ENCODE assay signal across 13 mouse cellular contexts in genomic region chr11:94423855-94424254, GRCm38 (mm10). TPM values are rescaled to one million over a fixed set of nuclear protein-coding genes. Genes with fewer than 3 reads are reported as not detected.
DNase-seq lines count a peak whose midpoint lies in the region; ATAC-seq and TF ChIP-seq lines count a peak whose summit lies in the region.
"Had no signal": no experiment of that assay in that cellular context is flagged by ENCODE, and none has a peak within 500 bp of the region (broad histone marks: within the 10 kb centered on the region; RNA-seq: fewer than 3 reads in every experiment).

No protein-coding gene starts in this region.

- no peak overlapping the region for H3K4me3 ChIP-seq in forebrain, postnatal 0 days (ENCODE audit: low read depth, low read length)
- H3K4me3 ChIP-seq in forebrain, embryonic 16.5 days (replicated peaks; ENCODE audit: low read length): no peak overlapping the region
- no peak overlapping the region for H3K4me3 ChIP-seq in neural tube, embryonic 14.5 days (ENCODE audit: low read depth, low read length)
- H3K4me3 ChIP-seq in neural tube, embryonic 15.5 days (replicated peaks): no peak overlapping the region
- H3K4me3 ChIP-seq in embryonic facial prominence, embryonic 13.5 days: no peak overlapping the region
- H3K4me3 ChIP-seq: heart, embryonic 15.5 days; limb, embryonic 15.5 days; lung, embryonic 15.5 days; neural tube, embryonic 12.5 days had no signal

- 55% methylated on average over 5 of the region's 5 CpGs for WGBS in forebrain, postnatal 0 days
- WGBS in forebrain, embryonic 16.5 days: 52% methylated on average over 5 of the region's 5 CpGs
- 52% methylated on average over 5 of the region's 5 CpGs for WGBS in neural tube, embryonic 14.5 days
- WGBS in neural tube, embryonic 15.5 days: 53% methylated on average over 5 of the region's 5 CpGs
- 70% methylated on average over 5 of the region's 5 CpGs for WGBS in embryonic facial prominence, embryonic 13.5 days

- no peak overlapping the region for H3K9ac ChIP-seq in forebrain, postnatal 0 days
- no peak overlapping the region for H3K9ac ChIP-seq in forebrain, embryonic 16.5 days (replicated peaks; ENCODE audit: low read depth, low read length)
- H3K9ac ChIP-seq in neural tube, embryonic 14.5 days (replicated peaks; ENCODE audit: low read depth, low read length): no peak overlapping the region
- H3K9ac ChIP-seq in neural tube, embryonic 15.5 days (replicated peaks): no peak overlapping the region
- H3K9ac ChIP-seq in embryonic facial prominence, embryonic 13.5 days: 0 out of 2 replicates have a peak overlapping the region, but pooled peaks have one; percentile 16
- H3K9ac ChIP-seq: heart, embryonic 15.5 days; limb, embryonic 15.5 days; lung, embryonic 15.5 days; neural tube, embryonic 12.5 days had no signal

- no peak for TF ChIP-seq CTCF in forebrain, postnatal 0 days (IDR thresholded peaks at IDR 0.05; ENCODE audit: low read depth)

- no peaks in the 10 kb centered on the region for H3K27me3 ChIP-seq in forebrain, postnatal 0 days (ENCODE audit: insufficient read depth, low read length)
- H3K27me3 ChIP-seq in forebrain, embryonic 16.5 days (replicated peaks; ENCODE audit: control insufficient read depth, insufficient read depth, low read length): no peaks in the 10 kb centered on the region
- no peaks in the 10 kb centered on the region for H3K27me3 ChIP-seq in neural tube, embryonic 14.5 days (ENCODE audit: control insufficient read depth, insufficient read depth, low read length)
- no peaks in the 10 kb centered on the region; the same call in 1 of the 2 replicates for H3K27me3 ChIP-seq in neural tube, embryonic 15.5 days (replicated peaks)
- H3K27me3 ChIP-seq in embryonic facial prominence, embryonic 13.5 days: no peaks in the 10 kb centered on the region; the same call in 1 of the 2 replicates
- H3K27me3 ChIP-seq: limb, embryonic 15.5 days; lung, embryonic 15.5 days; neural tube, embryonic 12.5 days had no signal

- ATAC-seq in forebrain, postnatal 0 days: peak; percentile 25
- ATAC-seq in forebrain, embryonic 16.5 days: no peak
- peak; percentile 32; the same call in 1 of the 2 replicates for ATAC-seq in neural tube, embryonic 14.5 days (ENCODE audit: low read depth)
- ATAC-seq in neural tube, embryonic 15.5 days (ENCODE audit: low FRiP score): no peak
- ATAC-seq in embryonic facial prominence, embryonic 13.5 days (ENCODE audit: insufficient number of reproducible peaks, insufficient read depth, low FRiP score, low TSS enrichment, low read depth): no peak
- ATAC-seq: inflammation-experienced regulatory T-cells, adult 6 months had no signal

- 0 out of 2 replicates have a peak, but pooled peaks cover 3% of the 10 kb centered on the region for H3K4me1 ChIP-seq in forebrain, postnatal 0 days (ENCODE audit: insufficient read depth)
- peaks cover 30% of the 10 kb centered on the region for H3K4me1 ChIP-seq in forebrain, embryonic 16.5 days (replicated peaks; ENCODE audit: control insufficient read depth, insufficient read depth, low read length)
- peaks cover 8% of the 10 kb centered on the region for H3K4me1 ChIP-seq in neural tube, embryonic 14.5 days (ENCODE audit: control insufficient read depth, insufficient read depth, low read length)
- peaks cover 32% of the 10 kb centered on the region for H3K4me1 ChIP-seq in neural tube, embryonic 15.5 days
- H3K4me1 ChIP-seq in embryonic facial prominence, embryonic 13.5 days: peaks cover 71% of the 10 kb centered on the region

- peaks cover 20% of the 10 kb centered on the region; the same call in 1 of the 2 replicates for H3K36me3 ChIP-seq in forebrain, postnatal 0 days (ENCODE audit: insufficient read depth)
- H3K36me3 ChIP-seq in forebrain, embryonic 16.5 days (ENCODE audit: control insufficient read depth, insufficient read depth): no peaks in the 10 kb centered on the region
- 0 out of 2 replicates have a peak, but pooled peaks cover 6% of the 10 kb centered on the region for H3K36me3 ChIP-seq in neural tube, embryonic 14.5 days (ENCODE audit: control insufficient read depth, insufficient read depth, low read length)
- H3K36me3 ChIP-seq in neural tube, embryonic 15.5 days: peaks cover 34% of the 10 kb centered on the region
- H3K36me3 ChIP-seq in embryonic facial prominence, embryonic 13.5 days: peaks cover 79% of the 10 kb centered on the region
- H3K36me3 ChIP-seq: heart, embryonic 15.5 days had no signal

- H3K27ac ChIP-seq in forebrain, postnatal 0 days (ENCODE audit: low read depth, low read length): no peak overlapping the region
- H3K27ac ChIP-seq in forebrain, embryonic 16.5 days (ENCODE audit: low read length): no peak overlapping the region
- H3K27ac ChIP-seq in neural tube, embryonic 14.5 days (ENCODE audit: low read depth, low read length): no peak overlapping the region
- H3K27ac ChIP-seq in neural tube, embryonic 15.5 days (replicated peaks): no peak overlapping the region
- H3K27ac ChIP-seq in embryonic facial prominence, embryonic 13.5 days: no peak overlapping the region
- H3K27ac ChIP-seq: heart, embryonic 15.5 days; limb, embryonic 15.5 days; lung, embryonic 15.5 days; neural tube, embryonic 12.5 days had no signal

- H3K9me3 ChIP-seq in forebrain, postnatal 0 days (ENCODE audit: low read length): no peaks in the 10 kb centered on the region
- H3K9me3 ChIP-seq in forebrain, embryonic 16.5 days (ENCODE audit: control insufficient read depth, low read length): no peaks in the 10 kb centered on the region
- no peaks in the 10 kb centered on the region for H3K9me3 ChIP-seq in neural tube, embryonic 14.5 days (ENCODE audit: control insufficient read depth, low read length)
- H3K9me3 ChIP-seq in neural tube, embryonic 15.5 days (replicated peaks): no peaks in the 10 kb centered on the region
- H3K9me3 ChIP-seq in embryonic facial prominence, embryonic 13.5 days: no peaks in the 10 kb centered on the region
- H3K9me3 ChIP-seq: heart, embryonic 15.5 days; limb, embryonic 15.5 days; lung, embryonic 15.5 days; neural tube, embryonic 12.5 days had no signal

- DNase-seq in forebrain, postnatal 0 days: no peak
- no peak for DNase-seq in spleen, postnatal 4 days (ENCODE audit: low spot score in 2 of 2)
- DNase-seq in lung, postnatal 36 days: no peak
- DNase-seq: thymus, adult 2 months had no signal

- no peak overlapping the region for H3K4me2 ChIP-seq in forebrain, postnatal 0 days (ENCODE audit: low read depth)
- H3K4me2 ChIP-seq in forebrain, embryonic 16.5 days (ENCODE audit: low read length): no peak overlapping the region
- no peak overlapping the region for H3K4me2 ChIP-seq in neural tube, embryonic 14.5 days (ENCODE audit: low read depth, low read length)
- H3K4me2 ChIP-seq in neural tube, embryonic 15.5 days: no peak overlapping the region
- H3K4me2 ChIP-seq in embryonic facial prominence, embryonic 13.5 days: no peak overlapping the region
- H3K4me2 ChIP-seq: heart, embryonic 15.5 days; limb, embryonic 15.5 days; lung, embryonic 15.5 days; neural tube, embryonic 12.5 days had no signal

RNA-seq across cellular contexts. Expression of gene Abcc3, which starts 31.1 kb away (rescaled TPM):
- 1.1 and 1.6 TPM in 2 replicates for total RNA-seq in forebrain, postnatal 0 days (2014; rRNA removed)
- 0.97 and 0.98 TPM in 2 replicates for polyA plus RNA-seq in forebrain, postnatal 0 days (2015; fragmentation: Nextera tagmentation; extraction: Ambion mirVana)
- polyA plus RNA-seq in forebrain, embryonic 16.5 days (2015; fragmentation: Nextera tagmentation; extraction: Ambion mirVana): 0.18 and 0.55 TPM in 2 replicates
- polyA plus RNA-seq in neural tube, embryonic 14.5 days (2014; fragmentation: Nextera tagmentation; extraction: Ambion mirVana): 0.81 and 1.4 TPM in 2 replicates
- 1.1 and 1.7 TPM in 2 replicates for polyA plus RNA-seq in neural tube, embryonic 15.5 days (2015; fragmentation: Nextera tagmentation; extraction: Ambion mirVana)
- polyA plus RNA-seq in embryonic facial prominence, embryonic 13.5 days (2015; fragmentation: Nextera tagmentation; extraction: Ambion mirVana): 0.96 and 1.2 TPM in 2 replicates

RNA-seq across cellular contexts. Expression of gene Cacna1g, which starts 50.1 kb away (rescaled TPM):
- 47.1 and 62.9 TPM in 2 replicates for total RNA-seq in forebrain, postnatal 0 days (2014; rRNA removed)
- 5.3 and 5.8 TPM in 2 replicates for polyA plus RNA-seq in forebrain, postnatal 0 days (2015; fragmentation: Nextera tagmentation; extraction: Ambion mirVana)
- polyA plus RNA-seq in forebrain, embryonic 16.5 days (2015; fragmentation: Nextera tagmentation; extraction: Ambion mirVana): 5.4 and 12.1 TPM in 2 replicates
- 14.3 and 22.5 TPM in 2 replicates for polyA plus RNA-seq in neural tube, embryonic 14.5 days (2014; fragmentation: Nextera tagmentation; extraction: Ambion mirVana)
- 12.8 and 14.7 TPM in 2 replicates for polyA plus RNA-seq in neural tube, embryonic 15.5 days (2015; fragmentation: Nextera tagmentation; extraction: Ambion mirVana)
- 38.2 and 41.8 TPM in 2 replicates for polyA plus RNA-seq in embryonic facial prominence, embryonic 13.5 days (2015; fragmentation: Nextera tagmentation; extraction: Ambion mirVana)
- polyA plus RNA-seq: inflammation-experienced regulatory T-cells, adult 6 months had no signal

Comparison
In these comparisons a context has a peak if more than half of its experiments do, and no peak if none do; other contexts are left out.
1. ATAC-seq: peak in forebrain, postnatal 0 days (single experiment) and neural tube, embryonic 14.5 days (single experiment); none in forebrain, embryonic 16.5 days (single experiment), neural tube, embryonic 15.5 days (single experiment) and embryonic facial prominence, embryonic 13.5 days (single experiment).